Comparison of ENCODE assay signal across 8 mouse cellular contexts in genomic region chr13:34342286-34342890, GRCm38 (mm10). TPM values are rescaled to one million over a fixed set of nuclear protein-coding genes. Genes with fewer than 3 reads are reported as not detected.
DNase-seq lines count a peak whose midpoint lies in the region; ATAC-seq and TF ChIP-seq lines count a peak whose summit lies in the region.

No protein-coding gene starts in this region.

- H3K4me1 ChIP-seq in heart, embryonic 11.5 days (ENCODE audit: control insufficient read depth, insufficient read depth, low read length): peaks cover 17% of the 10 kb centered on the region
- H3K4me1 ChIP-seq in heart, adult 2 months (ENCODE audit: control insufficient read depth, insufficient read depth, low read length): peaks cover 1% of the 10 kb centered on the region
- peaks cover 33% of the 10 kb centered on the region for H3K4me1 ChIP-seq in forebrain, embryonic 14.5 days (ENCODE audit: control insufficient read depth, insufficient read depth, low read length)
- H3K4me1 ChIP-seq in liver, postnatal 0 days (ENCODE audit: insufficient read depth): peaks cover 39% of the 10 kb centered on the region

- TF ChIP-seq EP300 in heart, adult 2 months (IDR thresholded peaks at IDR 0.05; ENCODE audit: insufficient read depth, low read depth, low read length): no peak
- no peak for TF ChIP-seq EP300 in liver, postnatal 0 days (IDR thresholded peaks at IDR 0.05; ENCODE audit: low read depth)

- no peak for ATAC-seq in heart, embryonic 11.5 days (replicated peaks; ENCODE audit: insufficient number of reproducible peaks, low FRiP score, low TSS enrichment)
- no peak for ATAC-seq in forebrain, embryonic 14.5 days
- ATAC-seq in liver, postnatal 0 days: no peak

- H3K4me3 ChIP-seq in heart, embryonic 11.5 days (ENCODE audit: low read depth, low read length): peak overlapping the region; percentile 91
- no peak overlapping the region for H3K4me3 ChIP-seq in heart, adult 2 months
- H3K4me3 ChIP-seq in C2C12 (ENCODE audit: insufficient read depth, poor library complexity, severe bottlenecking): peak overlapping the region; percentile 69
- peak overlapping the region; percentile 91 for H3K4me3 ChIP-seq in forebrain, embryonic 14.5 days (ENCODE audit: low read depth, low read length)
- peak overlapping the region; percentile 90 for H3K4me3 ChIP-seq in liver, postnatal 0 days (ENCODE audit: low read depth, low read length)

- TF ChIP-seq POLR2A in heart, adult 2 months (IDR thresholded peaks at IDR 0.05; ENCODE audit: insufficient read depth, low read depth, low read length): no peak

- no peak for DNase-seq in heart, adult 2 months
- peak; percentile 6 for DNase-seq in forebrain, embryonic 14.5 days (ENCODE audit: low spot score)
- no peak for DNase-seq in liver, postnatal 0 days
- no peak for DNase-seq in spleen, adult 18-20 months
- DNase-seq in cerebellum, adult 11-12 months: no peak
- no peak for DNase-seq in adrenal gland, adult 18-20 months (ENCODE audit: low spot score in 2 of 2)

- peak overlapping the region; percentile 93 for H3K9ac ChIP-seq in heart, embryonic 11.5 days (ENCODE audit: low read depth, low read length)
- no peak overlapping the region for H3K9ac ChIP-seq in heart, adult 2 months (ENCODE audit: low read depth, low read length)
- H3K9ac ChIP-seq in forebrain, embryonic 14.5 days (ENCODE audit: low read length): peak overlapping the region; percentile 93
- peak overlapping the region; percentile 95 for H3K9ac ChIP-seq in liver, postnatal 0 days (replicated peaks)

- 66% methylated on average over 6 of the region's 6 CpGs for WGBS in heart, embryonic 11.5 days (ENCODE audit: insufficient replicate concordance)
- 56% methylated on average over 6 of the region's 6 CpGs for whole genome bisulfite sequencing in heart, adult 2 months
- 15% methylated on average over 6 of the region's 6 CpGs for WGBS in forebrain, embryonic 14.5 days
- 59% methylated on average over 6 of the region's 6 CpGs for WGBS in liver, postnatal 0 days (ENCODE audit: insufficient replicate concordance)

- no peaks in the 10 kb centered on the region for H3K36me3 ChIP-seq in heart, embryonic 11.5 days (ENCODE audit: control insufficient read depth, insufficient read depth, low read length)
- no peaks in the 10 kb centered on the region for H3K36me3 ChIP-seq in heart, adult 2 months (ENCODE audit: control insufficient read depth, insufficient read depth, low read length)
- peaks cover 25% of the 10 kb centered on the region for H3K36me3 ChIP-seq in C2C12 (ENCODE audit: control insufficient read depth, insufficient read depth)
- no peaks in the 10 kb centered on the region for H3K36me3 ChIP-seq in forebrain, embryonic 14.5 days (ENCODE audit: control insufficient read depth, insufficient read depth, low read length)
- H3K36me3 ChIP-seq in liver, postnatal 0 days (replicated peaks; ENCODE audit: insufficient read depth, low read length): 0 out of 2 replicates have a peak, but pooled peaks cover 9% of the 10 kb centered on the region

- no peak for TF ChIP-seq CTCF in heart, adult 2 months (IDR thresholded peaks at IDR 0.05)
- no peak for TF ChIP-seq CTCF in C2C12 (IDR thresholded peaks at IDR 0.05; ENCODE audit: control insufficient read depth, insufficient read depth, insufficient read length)
- TF ChIP-seq CTCF in liver, postnatal 0 days (IDR thresholded peaks at IDR 0.05; ENCODE audit: low read depth): no peak

- no peaks in the 10 kb centered on the region for H3K27me3 ChIP-seq in heart, embryonic 11.5 days (ENCODE audit: control insufficient read depth, insufficient read depth, low read length)
- H3K27me3 ChIP-seq in heart, adult 2 months (ENCODE audit: control insufficient read depth, insufficient read depth, low read length): no peaks in the 10 kb centered on the region
- H3K27me3 ChIP-seq in C2C12 (ENCODE audit: control insufficient read depth, insufficient read depth, insufficient read length): no peaks in the 10 kb centered on the region
- no peaks in the 10 kb centered on the region for H3K27me3 ChIP-seq in forebrain, embryonic 14.5 days (replicated peaks; ENCODE audit: control insufficient read depth, insufficient read depth, low read length)
- 0 out of 2 replicates have a peak, but pooled peaks cover 3% of the 10 kb centered on the region for H3K27me3 ChIP-seq in liver, postnatal 0 days (ENCODE audit: insufficient read depth, low read length)

- H3K79me3 ChIP-seq in C2C12 (ENCODE audit: low read depth): peaks cover 61% of the 10 kb centered on the region

- H3ac ChIP-seq in C2C12 (ENCODE audit: control insufficient read depth, insufficient read length, low read depth): no peak overlapping the region

- peak overlapping the region; percentile 99 for H3K4me2 ChIP-seq in heart, embryonic 11.5 days
- peak overlapping the region; percentile 90 for H3K4me2 ChIP-seq in forebrain, embryonic 14.5 days (ENCODE audit: low read length)
- peak overlapping the region; percentile 91 for H3K4me2 ChIP-seq in liver, postnatal 0 days (ENCODE audit: low read depth, low read length)

- no peaks in the 10 kb centered on the region for H3K9me3 ChIP-seq in heart, embryonic 11.5 days (replicated peaks; ENCODE audit: control insufficient read depth, low read length)
- no peaks in the 10 kb centered on the region for H3K9me3 ChIP-seq in forebrain, embryonic 14.5 days (replicated peaks; ENCODE audit: control insufficient read depth, low read length)
- no peaks in the 10 kb centered on the region for H3K9me3 ChIP-seq in liver, postnatal 0 days (ENCODE audit: low read length)

- no peak overlapping the region for H3K27ac ChIP-seq in heart, embryonic 11.5 days (ENCODE audit: low read depth, low read length)
- H3K27ac ChIP-seq in heart, adult 2 months: no peak overlapping the region
- no peak overlapping the region for H3K27ac ChIP-seq in forebrain, embryonic 14.5 days (ENCODE audit: low read depth, low read length)
- H3K27ac ChIP-seq in liver, postnatal 0 days (ENCODE audit: low read depth): peak overlapping the region; percentile 90

- intact Hi-C loops in heart, adult 2 months (cut with DNase I): loop anchor here (10.0 kb wide), 1 partner anchor 292 kb away; no protein-coding TSS in a partner anchor

- H3K79me2 ChIP-seq in heart, adult 2 months (replicated peaks; ENCODE audit: control insufficient read depth, insufficient read depth, low read length): no peaks in the 10 kb centered on the region
- H3K79me2 ChIP-seq in C2C12 (ENCODE audit: control insufficient read depth, insufficient read depth): peaks cover 76% of the 10 kb centered on the region

TF ChIP-seq in C2C12, 6 proteins besides CTCF, POLR2A, EP300 and RAD21:
- TF ChIP-seq MAX (IDR thresholded peaks at IDR 0.05): no peak
- no peak for TF ChIP-seq CEBPB (IDR thresholded peaks at IDR 0.05; ENCODE audit: low read depth)
- TF ChIP-seq MYOG (IDR thresholded peaks at IDR 0.05; ENCODE audit: control insufficient read depth, extremely low read depth, insufficient read length): no peak
- no peak for TF ChIP-seq USF1 (IDR thresholded peaks at IDR 0.05; ENCODE audit: low read depth)
- TF ChIP-seq MYOD1 (IDR thresholded peaks at IDR 0.05; ENCODE audit: control insufficient read depth, insufficient read length, low read depth): no peak
- TF ChIP-seq FOSL1 (IDR thresholded peaks at IDR 0.05; ENCODE audit: insufficient read depth, low read length, poor library complexity, severe bottlenecking): no peak

RNA-seq across cellular contexts. Expression of gene Slc22a23, which starts 2.6 kb away (rescaled TPM):
- polyA plus RNA-seq in heart, embryonic 11.5 days (2014; fragmentation: Nextera tagmentation; extraction: Ambion mirVana): 7.3 and 8.1 TPM in 2 replicates
- total RNA-seq in heart, adult 2 months (2021): 10 to 100 TPM; 11.1 to 14.2 TPM
- 12.1 and 12.2 TPM in 2 replicates for polyA plus RNA-seq in heart, adult 2 months (2012; rRNA removed)
- polyA plus RNA-seq in C2C12 (2012; fragmentation: generic; extraction: Trizol): 10.9 TPM
- 14.0 and 14.2 TPM in 2 replicates for polyA plus RNA-seq in forebrain, embryonic 14.5 days (2014; fragmentation: Nextera tagmentation; extraction: Ambion mirVana)
- 6.6 and 7.0 TPM in 2 replicates for polyA plus RNA-seq in liver, postnatal 0 days (2015; fragmentation: Nextera tagmentation; extraction: Ambion mirVana)
- total RNA-seq in adrenal gland, adult 18-20 months (2021): 10 to 100 TPM in 1 of 2 experiments, 1 to 10 TPM in 1; 7.1 to 10.3 TPM
